Mouse (Mus musculus) liver, embryonic 14.5 days (tissue): ENCODE data around the gene Gm12845.

Source experiments
- CTCF ChIP-seq: IDR thresholded peaks from 2 replicates; pipeline ENCODE4 v1.5.1; 2016; ENCODE audit warnings: antibody characterized with exemption, low read depth, control low read depth
- EP300 ChIP-seq: IDR thresholded peaks from 2 replicates; pipeline ENCODE4 v1.6.1; 2016; ENCODE audit warnings: antibody characterized with exemption, low read depth

DNA sequence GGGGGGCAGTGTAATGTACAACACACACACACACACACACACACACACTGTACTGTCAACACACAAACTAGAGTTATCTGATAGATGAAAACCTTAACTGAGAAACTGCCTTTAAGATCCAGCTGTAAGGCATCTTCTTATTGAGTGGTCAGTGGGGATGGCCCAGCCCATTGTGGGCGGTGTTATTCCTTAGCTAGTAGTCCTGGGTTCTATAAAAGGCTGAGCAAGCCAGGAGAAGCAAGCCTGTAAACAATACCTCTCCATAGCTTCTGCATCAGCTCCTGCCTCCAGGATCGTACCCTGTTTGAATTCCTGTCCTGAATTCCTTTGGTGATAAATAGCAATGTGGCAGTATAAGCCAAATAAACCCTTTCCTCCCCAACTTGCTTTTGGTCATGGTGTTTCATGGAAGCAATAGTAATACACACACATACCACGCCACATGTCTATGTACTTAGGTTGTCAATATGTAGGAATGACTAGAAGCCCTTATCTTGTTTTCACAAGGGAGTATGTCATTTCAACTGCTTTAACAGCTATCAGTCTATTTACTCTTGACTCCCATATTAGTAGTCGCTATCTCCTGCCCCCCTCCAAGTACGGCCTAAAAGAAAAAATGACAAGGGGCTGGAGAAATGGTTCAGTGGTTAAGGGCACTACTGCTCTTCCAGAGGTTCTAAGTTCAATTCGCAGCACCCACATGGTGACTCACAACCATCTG lies 41.0 kb upstream of the Gm12845 start:
- TF ChIP-seq CTCF (no peak), EP300 (no peak)
